Mouse (Mus musculus) heart, embryonic 12.5 days (tissue): ENCODE results near the gene Cenpo. TPM values are rescaled to one million over a fixed set of nuclear protein-coding genes. Genes with fewer than 3 reads are reported as not detected.
A peak's percentile ranks its signal among the peaks of the same experiment; 100 is the strongest.

ENCODE experiments used
- ATAC-seq: fragments of 200-750 bp; cut with Nextera tagmentation; 2 replicates; pipeline ENCODE4 v1.8.0; 2017; ENCODE audit warnings: moderate TSS enrichment, moderate library complexity; ENCODE audit not compliant: insufficient number of reproducible peaks, low FRiP score
- H3K27ac ChIP-seq: fragments of 300-500 bp; sonication (generic); 2 replicates; pipeline ENCODE4 v1.5.1; 2016; ENCODE audit warnings: mild to moderate bottlenecking, moderate library complexity; ENCODE audit not compliant: poor library complexity, severe bottlenecking
- H3K27me3 ChIP-seq: fragments of 300-500 bp; sonication (generic); replicated peaks from 2 replicates; pipeline ENCODE4 v1.6.1; 2016; ENCODE audit warnings: mild to moderate bottlenecking, moderate library complexity
- H3K36me3 ChIP-seq: fragments of 300-500 bp; sonication (generic); 2 replicates; pipeline ENCODE4 v1.6.1; 2016; ENCODE audit warnings: mild to moderate bottlenecking, moderate library complexity
- H3K4me1 ChIP-seq: fragments of 300-500 bp; sonication (generic); replicated peaks from 2 replicates; pipeline ENCODE4 v1.6.1; 2016; ENCODE audit warnings: mild to moderate bottlenecking
- H3K4me2 ChIP-seq: fragments of 300-500 bp; sonication (generic); 2 replicates; pipeline ENCODE4 v1.6.1; 2016; ENCODE audit warnings: mild to moderate bottlenecking, moderate library complexity
- H3K4me3 ChIP-seq: fragments of 300-500 bp; sonication (generic); 2 replicates; pipeline ENCODE4 v1.5.1; 2016; ENCODE audit warnings: mild to moderate bottlenecking
- H3K9ac ChIP-seq: fragments of 300-500 bp; sonication (generic); 2 replicates; pipeline ENCODE4 v1.6.1; 2016; ENCODE audit warnings: mild to moderate bottlenecking, moderate library complexity
- H3K9me3 ChIP-seq: fragments of 300-500 bp; sonication (generic); replicated peaks from 2 replicates; pipeline ENCODE4 v1.6.1; 2016; ENCODE audit warnings: mild to moderate bottlenecking, moderate library complexity
- WGBS: fragments of 180-500 bp; shearing (Covaris S2); methylation state at CpG from one replicate; pipeline ENCODE4 v1.1.7; 2016; 5-methylcytosine and 5-hydroxymethylcytosine counted together
- polyA plus RNA-seq: library from polyadenylated mRNA; unstranded; fragments of >200 nt; fragmentation: Nextera tagmentation; extraction: Ambion mirVana; gene quantifications from 2 replicates; pipeline ENCODE4 v1.2.1, GENCODE M21; 2016

Gene Cenpo
- polyA plus RNA-seq, 1 experiment from 2014 or later, result 8.3 TPM

DNA sequence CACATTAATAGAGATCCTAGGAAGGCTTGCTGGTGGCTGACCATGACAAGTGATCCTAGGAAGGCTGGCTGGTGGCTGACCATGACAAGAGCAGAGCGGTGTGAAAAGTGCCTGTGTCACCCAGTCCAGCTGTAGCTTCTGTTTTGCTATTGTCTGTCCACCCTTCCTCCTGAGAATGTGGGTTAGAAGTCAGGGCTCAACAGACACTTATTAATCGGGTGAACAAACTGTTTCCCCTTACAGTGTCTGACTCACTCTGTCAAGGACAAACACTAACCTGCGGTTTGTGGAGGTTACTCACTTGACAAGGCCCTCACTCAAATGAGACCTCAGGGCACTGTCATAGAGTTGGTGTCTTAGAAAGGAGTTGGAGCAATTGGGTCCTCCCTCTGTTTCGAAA lies 35.4 kb downstream of the Cenpo start:
- 84% methylated on average over 4 of the region's 4 CpGs for WGBS
- Histone ChIP-seq H3K9me3 (no peaks in the 10 kb centered on the region), H3K4me2 (no peak overlapping the region), H3K27me3 (no peaks in the 10 kb centered on the region), H3K4me3 (no peak overlapping the region), H3K36me3 (peaks cover 37% of the 10 kb centered on the region), H3K4me1 (peaks cover 4% of the 10 kb centered on the region; the same call in 1 of the 2 replicates), H3K9ac (no peak overlapping the region), H3K27ac (no peak overlapping the region)
- no peak for ATAC-seq

DNA sequence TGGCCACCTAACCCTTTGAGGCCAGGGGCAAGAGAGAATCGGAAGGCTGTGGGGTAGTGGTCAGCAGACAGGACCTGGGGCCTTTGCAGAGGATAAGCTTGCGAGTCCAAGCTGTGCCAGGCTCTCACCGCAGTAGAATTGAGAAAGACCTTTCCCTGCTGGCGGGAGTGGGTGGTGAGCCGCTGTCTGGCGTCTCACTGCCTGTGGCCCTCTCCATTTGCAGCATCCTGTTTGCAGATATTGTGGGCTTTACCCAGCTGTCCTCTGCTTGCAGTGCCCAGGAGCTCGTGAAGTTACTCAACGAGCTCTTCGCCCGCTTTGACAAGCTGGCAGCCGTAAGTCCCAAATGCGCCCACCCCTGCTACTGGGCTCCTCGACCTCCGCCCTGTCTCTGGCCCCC lies 39.5 kb downstream of the Cenpo start:
- Histone ChIP-seq H3K4me2 (no peak overlapping the region), H3K36me3 (peaks cover 11% of the 10 kb centered on the region), H3K9ac (no peak overlapping the region), H3K4me3 (no peak overlapping the region), H3K4me1 (peaks cover 37% of the 10 kb centered on the region), H3K9me3 (no peaks in the 10 kb centered on the region), H3K27me3 (no peaks in the 10 kb centered on the region), H3K27ac (no peak overlapping the region)
- 87% methylated on average over 14 of the region's 14 CpGs for WGBS
- no peak for ATAC-seq

- no peak overlapping the region for H3K9ac ChIP-seq
- H3K36me3 ChIP-seq, result peaks cover 11% of the 10 kb centered on the region
- ATAC-seq, result no peak; the same call in 1 of the 2 replicates
- H3K4me1 ChIP-seq, result peaks cover 47% of the 10 kb centered on the region
- H3K27me3 ChIP-seq, result no peaks in the 10 kb centered on the region
- no peaks in the 10 kb centered on the region for H3K9me3 ChIP-seq
- H3K27ac ChIP-seq, result no peak overlapping the region
- no peak overlapping the region for H3K4me2 ChIP-seq
- no peak overlapping the region for H3K4me3 ChIP-seq
- WGBS, result 58% methylated on average over 10 of the region's 10 CpGs
Observed at GRCm38 (mm10) chr12:4193025-4193740, 40.9 kb downstream of the Cenpo start.

DNA sequence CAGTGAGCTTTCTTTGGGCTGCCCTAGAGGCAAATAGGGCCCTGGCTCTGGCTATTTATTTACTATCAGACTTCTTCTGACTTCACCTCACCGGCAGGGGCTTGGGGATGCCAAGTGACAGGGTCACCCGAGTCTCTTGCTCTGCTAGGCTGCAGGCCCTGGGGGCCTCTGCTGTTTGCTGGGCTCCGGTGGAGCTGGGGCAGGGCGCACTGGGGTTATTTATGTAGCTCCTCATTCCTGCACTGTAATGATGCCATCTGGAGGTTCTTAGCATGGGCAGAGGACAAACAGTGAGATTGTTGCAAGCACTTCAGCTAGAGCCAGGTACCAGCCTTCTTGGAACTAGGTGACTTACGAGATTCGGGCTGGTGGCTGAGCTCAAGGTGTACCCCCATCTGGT lies 41.6 kb downstream of the Cenpo start:
- Histone ChIP-seq H3K9ac (no peak overlapping the region; the same call in 1 of the 2 replicates), H3K4me3 (no peak overlapping the region), H3K36me3 (peaks cover 7% of the 10 kb centered on the region; the same call in 1 of the 2 replicates), H3K9me3 (no peaks in the 10 kb centered on the region), H3K27ac (no peak overlapping the region), H3K4me2 (no peak overlapping the region), H3K4me1 (peaks cover 52% of the 10 kb centered on the region), H3K27me3 (no peaks in the 10 kb centered on the region)
- ATAC-seq, result no peak
- 67% methylated on average over 6 of the region's 6 CpGs for WGBS

GRCm38 (mm10) chr12:4189060-4189447 lies 45.0 kb downstream of the Cenpo start:
- no peak overlapping the region for H3K4me3 ChIP-seq
- H3K4me2 ChIP-seq, result no peak overlapping the region
- no peaks in the 10 kb centered on the region for H3K9me3 ChIP-seq
- H3K9ac ChIP-seq, result no peak overlapping the region
- 46% methylated on average over 5 of the region's 5 CpGs for WGBS
- no peak overlapping the region for H3K27ac ChIP-seq
- no peaks in the 10 kb centered on the region for H3K27me3 ChIP-seq
- no peaks in the 10 kb centered on the region for H3K36me3 ChIP-seq
- H3K4me1 ChIP-seq, result peaks cover 51% of the 10 kb centered on the region
- ATAC-seq, result no peak

DNA sequence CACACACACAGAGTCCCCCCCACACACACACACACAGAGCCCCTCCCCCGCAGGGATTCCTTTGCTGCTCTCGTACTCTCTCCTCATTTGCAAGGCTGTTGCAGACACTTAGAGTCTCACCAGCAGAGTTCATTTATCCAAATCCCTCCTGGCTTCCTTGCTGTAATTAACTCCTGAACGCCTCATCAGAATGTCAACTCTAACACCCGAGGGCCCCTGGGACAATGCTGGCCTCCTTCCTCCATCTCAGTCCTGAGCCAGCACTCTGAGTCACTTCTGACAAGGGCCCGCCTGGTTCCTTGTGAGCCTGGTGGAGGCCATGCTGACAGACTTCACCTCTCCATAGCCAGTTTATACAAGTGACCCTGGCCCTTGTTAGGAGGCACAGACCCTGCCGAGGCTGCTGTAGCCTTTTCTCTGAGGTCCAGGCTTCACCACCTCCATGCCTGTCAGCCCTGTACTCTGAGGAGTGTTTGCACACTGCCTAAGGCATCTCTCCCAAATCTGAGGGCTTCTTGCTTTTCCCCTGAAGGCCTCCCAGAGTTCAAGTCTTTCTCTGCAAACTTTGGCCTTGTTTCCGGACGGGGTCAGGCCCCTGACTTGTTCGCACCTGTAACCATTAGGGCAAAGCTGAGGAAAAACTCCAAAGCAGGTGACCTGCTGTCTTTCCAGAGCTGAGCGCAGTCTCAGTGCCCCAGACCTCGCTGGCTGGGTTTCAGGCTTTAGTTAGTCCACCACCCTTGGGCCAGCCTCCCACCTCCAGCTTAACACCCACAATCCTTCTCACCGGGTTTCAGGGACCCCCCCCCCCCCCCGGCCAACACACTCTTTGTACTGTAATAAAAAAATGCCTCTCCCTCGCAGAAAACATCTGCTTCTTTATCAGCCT lies 45.7 kb downstream of the Cenpo start:
- Histone ChIP-seq H3K27ac (peak overlapping the region; percentile 7), H3K4me2 (no peak overlapping the region), H3K4me3 (no peak overlapping the region), H3K36me3 (no peaks in the 10 kb centered on the region), H3K9me3 (no peaks in the 10 kb centered on the region), H3K4me1 (peaks cover 45% of the 10 kb centered on the region), H3K27me3 (no peaks in the 10 kb centered on the region), H3K9ac (no peak overlapping the region)
- ATAC-seq, result peak; percentile 71
- 40% methylated on average over 14 of the region's 14 CpGs for WGBS

GRCm38 (mm10) chr12:4184648-4185047 lies 49.4 kb downstream of the Cenpo start:
- Histone ChIP-seq H3K9me3 (no peaks in the 10 kb centered on the region), H3K4me3 (no peak overlapping the region), H3K9ac (no peak overlapping the region), H3K27me3 (no peaks in the 10 kb centered on the region), H3K36me3 (no peaks in the 10 kb centered on the region), H3K27ac (no peak overlapping the region), H3K4me2 (no peak overlapping the region), H3K4me1 (peaks cover 15% of the 10 kb centered on the region)
- no peak for ATAC-seq
- 52% methylated on average over 2 of the region's 2 CpGs for WGBS

DNA sequence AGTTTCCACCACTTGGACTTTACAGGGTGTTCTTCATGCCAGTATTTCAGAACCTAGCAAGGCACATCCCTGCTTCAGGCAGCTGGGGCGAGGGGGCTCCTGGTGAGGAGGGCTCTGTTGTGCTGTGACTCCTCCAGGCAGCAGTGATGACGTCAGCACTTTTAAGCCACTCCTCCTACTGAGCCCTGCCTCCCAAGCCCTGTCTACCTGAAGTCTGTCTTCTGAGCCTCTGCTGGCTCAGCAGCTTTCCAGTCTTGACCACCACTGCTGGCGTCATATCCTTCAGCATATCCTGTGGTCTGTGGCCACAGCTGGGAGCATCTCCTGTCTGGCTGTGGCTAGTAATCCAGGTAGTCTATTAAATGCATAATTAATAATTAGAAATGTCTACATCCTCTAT lies 53.6 kb downstream of the Cenpo start:
- Histone ChIP-seq H3K36me3 (0 out of 2 replicates have a peak, but pooled peaks cover 3% of the 10 kb centered on the region), H3K4me3 (no peak overlapping the region), H3K4me2 (no peak overlapping the region), H3K27ac (no peak overlapping the region), H3K4me1 (no peaks in the 10 kb centered on the region), H3K9ac (no peak overlapping the region), H3K9me3 (no peaks in the 10 kb centered on the region), H3K27me3 (no peaks in the 10 kb centered on the region)
- 43% methylated on average over 3 of the region's 3 CpGs for WGBS
- ATAC-seq, result no peak

DNA sequence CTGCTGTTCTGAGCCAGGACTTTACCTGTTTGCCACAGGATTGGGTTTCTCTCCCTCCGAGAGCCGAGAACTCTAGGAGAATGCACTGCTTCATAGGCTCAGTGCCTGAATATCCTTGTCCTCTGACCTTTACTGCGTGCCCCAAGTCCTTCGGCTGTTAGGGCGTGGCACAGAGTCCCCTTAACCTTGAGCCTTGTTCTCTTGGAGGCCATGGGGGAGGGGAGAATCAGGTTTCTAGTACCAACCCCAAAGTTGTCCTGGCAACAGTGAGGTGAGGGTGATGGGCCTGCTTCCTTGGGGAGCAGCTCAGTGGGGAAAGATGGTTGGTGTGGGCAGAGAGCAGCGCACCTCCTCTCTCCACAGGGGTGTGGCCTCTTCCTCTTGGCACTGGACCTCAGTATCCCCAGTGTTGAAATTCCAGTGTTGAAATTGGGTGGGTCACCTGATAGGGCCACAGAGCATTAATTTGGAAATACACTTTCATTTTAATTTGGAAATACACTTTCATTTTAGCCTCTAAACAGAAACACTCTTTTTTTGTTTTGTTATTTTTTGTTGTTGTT lies 54.3 kb downstream of the Cenpo start:
- ATAC-seq, result no peak
- H3K27ac ChIP-seq, result no peak overlapping the region
- H3K36me3 ChIP-seq, result 0 out of 2 replicates have a peak, but pooled peaks cover 3% of the 10 kb centered on the region
- H3K4me1 ChIP-seq, result no peaks in the 10 kb centered on the region
- no peaks in the 10 kb centered on the region for H3K27me3 ChIP-seq
- H3K9me3 ChIP-seq, result no peaks in the 10 kb centered on the region
- no peak overlapping the region for H3K9ac ChIP-seq
- WGBS, result 75% methylated on average over 6 of the region's 6 CpGs
- H3K4me3 ChIP-seq, result no peak overlapping the region
- no peak overlapping the region for H3K4me2 ChIP-seq

DNA sequence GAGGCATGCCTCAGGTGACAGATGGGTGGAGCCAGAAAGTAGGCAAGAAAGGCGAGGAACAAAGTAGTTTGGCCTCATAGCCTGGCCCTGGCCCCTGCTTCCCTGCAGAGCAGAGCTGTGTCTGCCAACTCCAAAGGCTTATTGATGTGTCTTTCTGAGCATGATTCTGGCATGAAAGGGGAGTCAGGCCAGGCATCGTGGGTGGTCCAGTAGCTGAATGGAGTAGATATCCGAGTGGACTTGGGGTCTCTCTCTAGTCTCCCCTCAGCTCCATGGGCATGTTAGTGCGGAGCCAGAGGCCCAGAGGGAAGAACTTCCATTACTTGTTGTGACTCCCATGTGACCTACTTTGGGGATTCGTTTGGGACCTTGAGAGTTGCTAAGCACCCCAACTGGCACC lies 55.3 kb downstream of the Cenpo start:
- no peak overlapping the region for H3K4me3 ChIP-seq
- 0 out of 2 replicates have a peak, but pooled peaks cover 3% of the 10 kb centered on the region for H3K36me3 ChIP-seq
- no peak overlapping the region for H3K9ac ChIP-seq
- H3K27ac ChIP-seq, result no peak overlapping the region
- H3K4me2 ChIP-seq, result no peak overlapping the region
- ATAC-seq, result no peak
- H3K27me3 ChIP-seq, result no peaks in the 10 kb centered on the region
- H3K9me3 ChIP-seq, result no peaks in the 10 kb centered on the region
- H3K4me1 ChIP-seq, result no peaks in the 10 kb centered on the region
- WGBS, result 73% methylated on average over 5 of the region's 5 CpGs

DNA sequence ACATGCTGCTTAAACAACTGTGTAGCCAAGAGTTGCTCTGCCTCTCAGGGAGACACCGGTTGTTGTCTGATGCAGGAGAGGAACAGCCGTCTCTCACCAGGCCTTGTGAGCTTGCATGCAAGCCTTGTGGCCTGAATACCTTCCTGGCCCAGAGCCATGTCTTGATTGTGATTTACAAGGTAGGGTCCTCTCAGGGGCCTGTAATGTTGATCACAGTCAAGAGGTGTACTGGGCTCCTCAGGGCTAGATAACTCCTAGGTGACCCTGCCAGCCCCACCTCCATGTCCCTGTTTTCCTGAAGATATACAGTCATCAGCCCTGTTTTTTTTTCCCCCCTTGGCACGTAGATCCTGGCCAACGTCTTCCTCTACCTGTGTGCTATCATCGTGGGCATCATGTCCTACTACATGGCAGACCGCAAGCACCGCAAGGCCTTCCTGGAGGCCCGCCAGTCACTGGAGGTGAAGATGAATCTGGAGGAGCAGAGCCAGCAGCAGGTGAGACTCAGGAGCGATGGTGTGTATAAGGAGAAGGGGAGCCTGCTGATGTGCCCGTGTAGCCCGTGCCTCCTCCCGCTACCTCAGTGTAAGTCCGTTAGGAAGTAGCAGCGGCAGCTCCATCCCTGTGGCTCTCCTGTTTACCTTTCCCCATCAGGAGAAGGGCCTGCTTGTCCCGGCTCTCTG lies 60.8 kb downstream of the Cenpo start:
- 85% methylated on average over 15 of the region's 15 CpGs for WGBS
- Histone ChIP-seq H3K27ac (no peak overlapping the region), H3K36me3 (0 out of 2 replicates have a peak, but pooled peaks cover 3% of the 10 kb centered on the region), H3K4me3 (no peak overlapping the region), H3K9me3 (no peaks in the 10 kb centered on the region), H3K9ac (no peak overlapping the region), H3K4me1 (no peaks in the 10 kb centered on the region), H3K27me3 (no peaks in the 10 kb centered on the region), H3K4me2 (no peak overlapping the region)
- no peak for ATAC-seq
